Mouse (Mus musculus) kidney, adult 2 months (tissue): ENCODE measurements around the gene Phlpp1.

Experiments used
- CTCF ChIP-seq: fragments of 200-500 bp; conservative IDR thresholded peaks from 2 replicates; pipeline ENCODE4 v1.5.1; 2011; ENCODE audit warnings: low read depth, mild to moderate bottlenecking, control low read depth, low read length, moderate library complexity, mixed read lengths; ENCODE audit not compliant: insufficient read depth, insufficient read length
- POLR2A ChIP-seq: fragments of 200-500 bp; IDR thresholded peaks from one replicate; pipeline ENCODE4 v1.6.1; 2011; ENCODE audit warnings: low read depth, low read length, control low read depth

GRCm38 (mm10) chr1:106154590-106154989 is 17.0 kb upstream of the Phlpp1 start:
- TF ChIP-seq POLR2A: no peak
- no peak for TF ChIP-seq CTCF
